Mouse (Mus musculus): ENCODE results near the gene Lpar1. TPM values are rescaled to one million over a fixed set of nuclear protein-coding genes. Genes with fewer than 3 reads are reported as not detected.

The Lpar1 gene
- polyA plus RNA-seq, 1 experiment from 2014 or later: 256 TPM

- Histone ChIP-seq H3K27me3 (ENCODE audit: control insufficient read depth, insufficient read depth, low read length) (no peaks in the 10 kb centered on the region), H3K4me1 (ENCODE audit: control insufficient read depth, insufficient read depth, low read length) (peaks cover 11% of the 10 kb centered on the region; the same call in 1 of the 2 replicates), H3K4me2 (ENCODE audit: low read depth, severe bottlenecking) (no peak overlapping the region), H3K9me3 (ENCODE audit: control insufficient read depth, low read length) (no peaks in the 10 kb centered on the region), H3K9ac (ENCODE audit: low read length) (no peak overlapping the region), H3K27ac (replicated peaks; ENCODE audit: low read depth, low read length) (no peak overlapping the region), H3K4me3 (ENCODE audit: low read depth, low read length) (no peak overlapping the region), H3K36me3 (ENCODE audit: control insufficient read depth, insufficient read depth, low read length) (no peaks in the 10 kb centered on the region)
- ATAC-seq (ENCODE audit: insufficient number of reproducible peaks, low FRiP score, low TSS enrichment, low read depth) (no peak), DNase-seq (ENCODE audit: low spot score) (no peak)
- WGBS: 76% methylated on average over 6 of the region's 6 CpGs
Measured at GRCm38 (mm10) chr4:58574024-58574423, 20.3 kb upstream of the Lpar1 start.

DNA sequence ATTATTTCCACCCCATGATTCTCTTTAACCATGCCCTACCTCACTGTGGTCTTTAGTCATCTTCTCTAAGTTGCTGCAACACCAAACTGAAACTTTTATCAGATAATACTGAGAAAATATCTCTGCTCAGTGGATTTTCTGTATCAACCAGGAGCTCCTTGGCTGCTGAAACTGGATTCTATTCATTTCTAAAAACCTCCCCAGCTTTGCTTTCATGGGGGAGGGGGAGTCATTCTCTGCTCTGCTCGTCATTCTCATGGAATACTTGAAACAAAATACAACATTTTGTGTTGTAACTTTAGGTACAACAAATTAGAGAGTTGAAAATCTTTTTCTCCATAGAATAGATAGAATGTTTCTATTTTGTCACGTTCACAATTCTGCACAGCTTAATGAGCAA, 18.7 kb upstream of the Lpar1 start:
- WGBS: 64% methylated on average over 2 of the region's 2 CpGs
- H3K27me3 ChIP-seq (ENCODE audit: control insufficient read depth, insufficient read depth, low read length): no peaks in the 10 kb centered on the region

DNA sequence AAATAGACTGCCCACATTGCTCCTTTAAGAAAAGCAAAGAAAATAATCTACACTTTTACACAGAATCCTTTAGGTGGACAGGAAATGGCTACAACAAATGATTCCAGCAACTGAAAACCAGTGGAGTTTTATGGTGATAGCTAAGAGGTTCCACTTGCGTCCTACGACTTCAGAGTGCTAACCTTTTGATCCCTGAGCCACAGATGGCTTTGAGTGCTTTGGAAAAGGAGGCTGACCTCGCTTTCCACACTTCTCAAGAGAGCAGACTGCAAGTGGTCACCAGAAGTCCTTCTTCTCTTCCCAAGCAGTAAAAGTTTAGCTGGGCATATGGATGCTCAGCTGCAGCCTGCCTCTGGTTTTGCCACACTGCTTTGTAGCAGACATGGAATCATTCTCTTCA, 18.0 kb upstream of the Lpar1 start:
- Histone ChIP-seq H3K36me3 (ENCODE audit: control insufficient read depth, insufficient read depth, low read length) (no peaks in the 10 kb centered on the region), H3K4me1 (ENCODE audit: control insufficient read depth, insufficient read depth, low read length) (peaks cover under 1% of the 10 kb centered on the region; the same call in 1 of the 2 replicates), H3K27ac (replicated peaks; ENCODE audit: low read depth, low read length) (peak overlapping the region; percentile 68; the same call in 1 of the 2 replicates), H3K4me2 (ENCODE audit: low read depth, severe bottlenecking) (no peak overlapping the region), H3K9ac (ENCODE audit: low read length) (0 out of 2 replicates have a peak overlapping the region, but pooled peaks have one; percentile 13), H3K4me3 (ENCODE audit: low read depth, low read length) (no peak overlapping the region), H3K27me3 (ENCODE audit: control insufficient read depth, insufficient read depth, low read length) (no peaks in the 10 kb centered on the region), H3K9me3 (ENCODE audit: control insufficient read depth, low read length) (no peaks in the 10 kb centered on the region)
- WGBS: 7% methylated on average over 3 of the region's 3 CpGs
- ATAC-seq (ENCODE audit: insufficient number of reproducible peaks, low FRiP score, low TSS enrichment, low read depth): no peak
- DNase-seq (ENCODE audit: low spot score): peak; percentile 36

More for the DNA sequence above, 18.7 kb upstream of the Lpar1 start:
- Histone ChIP-seq H3K27ac (replicated peaks; ENCODE audit: low read depth, low read length) (no peak overlapping the region), H3K36me3 (ENCODE audit: control insufficient read depth, insufficient read depth, low read length) (no peaks in the 10 kb centered on the region), H3K9ac (ENCODE audit: low read length) (no peak overlapping the region), H3K4me2 (ENCODE audit: low read depth, severe bottlenecking) (no peak overlapping the region), H3K4me3 (ENCODE audit: low read depth, low read length) (no peak overlapping the region), H3K4me1 (ENCODE audit: control insufficient read depth, insufficient read depth, low read length) (peaks cover 7% of the 10 kb centered on the region; the same call in 1 of the 2 replicates), H3K9me3 (ENCODE audit: control insufficient read depth, low read length) (no peaks in the 10 kb centered on the region)
- DNase-seq (ENCODE audit: low spot score): peak; percentile 3
- no peak for ATAC-seq (ENCODE audit: insufficient number of reproducible peaks, low FRiP score, low TSS enrichment, low read depth)

DNA sequence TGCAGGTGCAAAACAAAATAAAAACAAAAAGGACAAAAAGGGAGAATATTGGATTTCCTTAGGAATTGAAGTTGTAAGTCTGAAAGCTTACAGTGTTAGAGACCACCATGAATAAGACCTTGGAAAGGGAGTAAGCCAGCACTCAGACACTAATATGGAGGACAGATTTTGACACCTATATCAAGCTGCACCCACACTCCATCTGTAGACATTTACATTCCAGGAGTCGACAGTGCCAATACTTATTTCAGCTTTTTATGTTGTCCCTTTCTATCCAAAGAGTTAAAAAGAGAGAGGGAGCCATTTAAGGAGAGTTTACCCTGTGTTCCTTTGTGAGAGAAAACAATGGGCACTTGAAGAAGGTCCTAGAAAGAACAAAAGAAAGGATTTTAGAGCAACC, 17.5 kb upstream of the Lpar1 start:
- no peak overlapping the region for H3K4me2 ChIP-seq (ENCODE audit: low read depth, severe bottlenecking)
- H3K4me3 ChIP-seq (ENCODE audit: low read depth, low read length): no peak overlapping the region
- WGBS: 56% methylated on average over 1 of the region's 1 CpGs
- H3K9me3 ChIP-seq (ENCODE audit: control insufficient read depth, low read length): no peaks in the 10 kb centered on the region
- 0 out of 2 replicates have a peak overlapping the region, but pooled peaks have one; percentile 68 for H3K27ac ChIP-seq (replicated peaks; ENCODE audit: low read depth, low read length)
- no peaks in the 10 kb centered on the region for H3K27me3 ChIP-seq (ENCODE audit: control insufficient read depth, insufficient read depth, low read length)
- no peaks in the 10 kb centered on the region for H3K4me1 ChIP-seq (ENCODE audit: control insufficient read depth, insufficient read depth, low read length)
- no peak for ATAC-seq (ENCODE audit: insufficient number of reproducible peaks, low FRiP score, low TSS enrichment, low read depth)
- no peaks in the 10 kb centered on the region for H3K36me3 ChIP-seq (ENCODE audit: control insufficient read depth, insufficient read depth, low read length)
- no peak overlapping the region for H3K9ac ChIP-seq (ENCODE audit: low read length)
- DNase-seq (ENCODE audit: low spot score): peak; percentile 14

DNA sequence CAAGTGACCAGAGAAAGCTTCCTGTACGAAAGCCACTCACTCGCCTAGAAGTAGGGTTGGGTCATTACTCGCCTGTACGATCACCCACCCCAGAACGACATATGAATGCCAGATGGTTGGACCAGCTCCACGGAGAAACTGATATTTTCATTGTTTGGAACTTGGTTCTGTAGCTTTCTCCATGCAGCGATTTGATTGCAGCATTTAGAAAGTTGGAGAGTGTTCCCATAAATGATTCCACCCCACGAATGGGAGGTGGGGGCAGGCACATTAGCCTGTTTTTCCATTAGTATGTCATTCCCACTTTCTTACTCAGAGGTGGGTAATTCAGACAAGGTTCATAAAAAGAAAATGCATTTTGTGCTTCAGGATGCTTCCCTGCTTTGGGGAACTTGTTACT, 14.8 kb upstream of the Lpar1 start:
- no peak overlapping the region for H3K4me3 ChIP-seq (ENCODE audit: low read depth, low read length)
- no peaks in the 10 kb centered on the region for H3K9me3 ChIP-seq (ENCODE audit: control insufficient read depth, low read length)
- H3K4me1 ChIP-seq (ENCODE audit: control insufficient read depth, insufficient read depth, low read length): no peaks in the 10 kb centered on the region
- ATAC-seq (ENCODE audit: insufficient number of reproducible peaks, low FRiP score, low TSS enrichment, low read depth): no peak
- H3K9ac ChIP-seq (ENCODE audit: low read length): no peak overlapping the region
- H3K27ac ChIP-seq (replicated peaks; ENCODE audit: low read depth, low read length): no peak overlapping the region
- H3K27me3 ChIP-seq (ENCODE audit: control insufficient read depth, insufficient read depth, low read length): no peaks in the 10 kb centered on the region
- H3K4me2 ChIP-seq (ENCODE audit: low read depth, severe bottlenecking): no peak overlapping the region
- no peaks in the 10 kb centered on the region for H3K36me3 ChIP-seq (ENCODE audit: control insufficient read depth, insufficient read depth, low read length)
- peak; percentile 40 for DNase-seq (ENCODE audit: low spot score)
- 39% methylated on average over 8 of the region's 8 CpGs for WGBS

- no peak for DNase-seq (ENCODE audit: low spot score)
- H3K4me2 ChIP-seq (ENCODE audit: low read depth, severe bottlenecking): no peak overlapping the region
- H3K27ac ChIP-seq (replicated peaks; ENCODE audit: low read depth, low read length): no peak overlapping the region
Measured at GRCm38 (mm10) chr4:58562776-58563175, 9.1 kb upstream of the Lpar1 start.

GRCm38 (mm10) chr4:58557001-58557400, 3.3 kb upstream of the Lpar1 start:
- no peak overlapping the region for H3K27ac ChIP-seq (replicated peaks; ENCODE audit: low read depth, low read length)
- DNase-seq (ENCODE audit: low spot score) (no peak), ATAC-seq (ENCODE audit: insufficient number of reproducible peaks, low FRiP score, low TSS enrichment, low read depth) (no peak)
- H3K9ac ChIP-seq (ENCODE audit: low read length): no peak overlapping the region
- H3K4me2 ChIP-seq (ENCODE audit: low read depth, severe bottlenecking): no peak overlapping the region
- H3K4me1 ChIP-seq (ENCODE audit: control insufficient read depth, insufficient read depth, low read length): peaks cover 5% of the 10 kb centered on the region
- H3K36me3 ChIP-seq (ENCODE audit: control insufficient read depth, insufficient read depth, low read length): no peaks in the 10 kb centered on the region
- no peaks in the 10 kb centered on the region for H3K27me3 ChIP-seq (ENCODE audit: control insufficient read depth, insufficient read depth, low read length)
- H3K4me3 ChIP-seq (ENCODE audit: low read depth, low read length): no peak overlapping the region
- WGBS: 69% methylated on average over 3 of the region's 3 CpGs
- H3K9me3 ChIP-seq (ENCODE audit: control insufficient read depth, low read length): no peaks in the 10 kb centered on the region

More at GRCm38 (mm10) chr4:58562776-58563175, 9.1 kb upstream of the Lpar1 start:
- Histone ChIP-seq H3K9ac (ENCODE audit: low read length) (no peak overlapping the region), H3K36me3 (ENCODE audit: control insufficient read depth, insufficient read depth, low read length) (no peaks in the 10 kb centered on the region), H3K4me1 (ENCODE audit: control insufficient read depth, insufficient read depth, low read length) (no peaks in the 10 kb centered on the region), H3K4me3 (ENCODE audit: low read depth, low read length) (no peak overlapping the region), H3K9me3 (ENCODE audit: control insufficient read depth, low read length) (no peaks in the 10 kb centered on the region), H3K27me3 (ENCODE audit: control insufficient read depth, insufficient read depth, low read length) (no peaks in the 10 kb centered on the region)
- no peak for ATAC-seq (ENCODE audit: insufficient number of reproducible peaks, low FRiP score, low TSS enrichment, low read depth)
- 100% methylated on average over 1 of the region's 1 CpGs for WGBS

- ATAC-seq (ENCODE audit: insufficient number of reproducible peaks, low FRiP score, low TSS enrichment, low read depth) (no peak), DNase-seq (ENCODE audit: low spot score) (peak; percentile 59)
- H3K9ac ChIP-seq (ENCODE audit: low read length): peak overlapping the region; percentile 96; the same call in 1 of the 2 replicates
- peak overlapping the region; percentile 94 for H3K27ac ChIP-seq (replicated peaks; ENCODE audit: low read depth, low read length)
- H3K4me1 ChIP-seq (ENCODE audit: control insufficient read depth, insufficient read depth, low read length): peaks cover 19% of the 10 kb centered on the region
- H3K27me3 ChIP-seq (ENCODE audit: control insufficient read depth, insufficient read depth, low read length): no peaks in the 10 kb centered on the region
- H3K4me2 ChIP-seq (ENCODE audit: low read depth, severe bottlenecking): peak overlapping the region; percentile 77
- 22% methylated on average over 10 of the region's 10 CpGs for WGBS
- peaks cover 2% of the 10 kb centered on the region; the same call in 1 of the 2 replicates for H3K36me3 ChIP-seq (ENCODE audit: control insufficient read depth, insufficient read depth, low read length)
- H3K4me3 ChIP-seq (ENCODE audit: low read depth, low read length): peak overlapping the region; percentile 94
- H3K9me3 ChIP-seq (ENCODE audit: control insufficient read depth, low read length): no peaks in the 10 kb centered on the region
Measured at GRCm38 (mm10) chr4:58554359-58554838, 701 bp upstream of the Lpar1 start.
